In genomic region chr9:60828196-60828595, GRCm38 (mm10) we compare ENCODE assay signal across 23 mouse cellular contexts. TPM values are rescaled to one million over a fixed set of nuclear protein-coding genes. Genes with fewer than 3 reads are reported as not detected.
"Had no signal": no experiment of that assay in that cellular context is flagged by ENCODE, and none has a peak within 500 bp of the region (broad histone marks: within the 10 kb centered on the region; RNA-seq: fewer than 3 reads in every experiment).

No protein-coding gene starts in this region.

- H3K4me1 ChIP-seq: megakaryocyte, embryonic 14.5 days; midbrain, embryonic 13.5 days had no signal

- ATAC-seq: liver, postnatal 0 days; lung, postnatal 0 days; midbrain, embryonic 13.5 days; midbrain, embryonic 16.5 days had no signal

- H3K9me3 ChIP-seq: kidney, embryonic 15.5 days; limb, embryonic 15.5 days; midbrain, embryonic 10.5 days; midbrain, embryonic 13.5 days; neural tube, embryonic 13.5 days had no signal

- H3K36me3 ChIP-seq: limb, embryonic 12.5 days; midbrain, embryonic 10.5 days; midbrain, embryonic 13.5 days; neural tube, embryonic 13.5 days had no signal

- H3K9ac ChIP-seq: kidney, embryonic 15.5 days; limb, embryonic 12.5 days; limb, embryonic 15.5 days; liver, embryonic 14.5 days; liver, postnatal 0 days; lung, embryonic 14.5 days; midbrain, embryonic 13.5 days; neural tube, embryonic 13.5 days had no signal

- H3K27me3 ChIP-seq: kidney, embryonic 15.5 days; limb, embryonic 12.5 days; limb, embryonic 15.5 days; midbrain, embryonic 13.5 days; neural tube, embryonic 13.5 days had no signal

- H3K4me2 ChIP-seq: kidney, embryonic 15.5 days; limb, embryonic 12.5 days; limb, embryonic 15.5 days; liver, embryonic 11.5 days; lung, embryonic 14.5 days; midbrain, embryonic 13.5 days; neural tube, embryonic 13.5 days had no signal

- DNase-seq: kidney, postnatal 10 days; kidney, postnatal 4 days; left cerebral cortex, postnatal 4 days; liver, postnatal 0 days; lung, embryonic 14.5 days; retina, postnatal 1 day; thymus, adult 18-20 months; thymus, postnatal 14 days; thymus, postnatal 4 days had no signal

- H3K4me3 ChIP-seq: kidney, embryonic 15.5 days; limb, embryonic 12.5 days; limb, embryonic 15.5 days; megakaryocyte, embryonic 14.5 days; midbrain, embryonic 10.5 days; midbrain, embryonic 13.5 days; myocyte; neural tube, embryonic 13.5 days had no signal

- H3K27ac ChIP-seq: kidney, embryonic 15.5 days; limb, embryonic 12.5 days; limb, embryonic 15.5 days; liver, embryonic 14.5 days; macrophage; midbrain, embryonic 10.5 days; midbrain, embryonic 13.5 days; neural tube, embryonic 13.5 days had no signal

RNA-seq across cellular contexts. Expression of gene Uaca, which starts 33.9 kb away (rescaled TPM):
- total RNA-seq: monocyte, adult 5-6 weeks had no signal
